Mouse (Mus musculus) splenic B cell, adult 2 months (primary cell): Measurements from ENCODE around the gene Gm44502.

Experiments used
- DNase-seq: peaks from one replicate; pipeline ENCODE4 v3.0.0-alpha.2; 2011; ENCODE audit warnings: low read depth, low spot score
- H3K27me3 ChIP-seq: 2 replicates; pipeline ENCODE4 v1.6.1; 2012; ENCODE audit warnings: mild to moderate bottlenecking, low read length, moderate library complexity, mixed read lengths; ENCODE audit not compliant: control insufficient read depth, poor library complexity, insufficient read depth, severe bottlenecking
- H3K36me3 ChIP-seq: 2 replicates; pipeline ENCODE4 v1.6.1; 2012; ENCODE audit warnings: mild to moderate bottlenecking, low read length, moderate library complexity, mixed read lengths; ENCODE audit not compliant: control insufficient read depth, poor library complexity, insufficient read depth, severe bottlenecking

The Gm44502 gene

DNA sequence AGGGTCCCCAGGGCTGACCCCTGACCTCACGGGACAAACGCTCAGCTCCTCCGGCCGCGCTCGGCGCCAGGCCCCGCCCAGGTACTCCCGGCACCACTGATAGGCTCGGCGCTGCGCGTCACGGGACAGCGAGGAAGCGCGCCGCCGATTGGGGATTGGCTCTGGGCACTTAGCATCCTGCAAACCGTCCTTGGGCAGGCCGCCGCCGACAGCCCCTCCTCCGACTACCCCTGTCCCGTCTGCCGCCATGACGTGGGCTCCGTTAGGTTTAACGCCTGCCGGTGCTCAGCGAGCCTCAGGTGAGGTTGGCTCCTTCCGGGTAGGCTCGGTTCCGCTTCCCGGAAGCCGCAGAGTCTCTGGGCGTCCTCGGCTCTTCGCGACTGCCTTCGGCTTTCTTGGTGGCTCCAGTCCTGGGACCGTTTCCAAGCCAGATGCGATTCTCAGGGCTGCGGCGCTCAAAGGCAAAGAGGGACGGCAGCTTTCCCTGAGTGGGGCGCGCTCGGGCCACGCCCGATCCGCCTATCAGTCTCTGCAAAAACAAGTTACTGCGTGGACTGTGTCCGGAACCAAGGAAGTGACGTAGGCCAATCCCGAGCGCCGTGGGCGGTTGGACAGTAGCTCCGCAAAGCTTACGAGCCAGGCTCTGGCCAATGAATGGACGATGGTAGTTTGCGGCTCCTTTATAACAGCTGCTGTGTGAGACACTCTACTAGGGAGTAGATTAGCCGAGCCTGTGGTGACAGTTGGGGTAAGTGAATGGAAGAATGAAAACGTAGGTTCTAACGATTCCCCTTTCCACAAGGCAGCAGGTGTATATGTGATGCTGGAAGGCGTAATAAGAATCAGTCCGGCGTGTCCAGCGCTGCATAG is at the start of gene Gm44502, which contains the start of the genes C730034F03Rik and Chkb:
Gene Gm44502, minus strand, starts transcription at position 345 of the 870 bp plus-strand sequence.
Gene C730034F03Rik, plus strand, starts transcription at position 238 of the 870 bp plus-strand sequence.
Gene Chkb, minus strand, starts transcription at position 557 of the 870 bp plus-strand sequence.
- DNase-seq = peak; percentile 95
- Histone ChIP-seq H3K27me3 (no peaks in the 10 kb centered on the region), H3K36me3 (peaks cover 5% of the 10 kb centered on the region)

DNA sequence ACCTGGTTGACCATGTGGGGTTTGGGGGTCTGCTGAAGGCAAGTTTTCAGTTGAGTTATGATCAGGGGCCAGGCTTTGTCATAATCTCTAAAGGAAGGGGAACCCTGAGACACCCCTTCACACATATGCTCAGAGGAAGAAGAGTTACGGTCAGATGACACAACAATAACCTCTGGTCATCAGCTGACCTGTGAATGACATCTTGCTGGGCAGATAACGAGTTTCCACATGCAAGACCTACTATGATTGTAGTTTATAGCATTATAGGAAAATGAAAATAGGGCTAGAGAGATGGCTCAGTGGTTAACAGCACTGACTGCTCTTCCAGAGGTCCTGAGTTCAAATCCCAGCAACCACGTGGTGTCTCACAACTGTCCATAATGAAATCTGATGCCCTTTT is 49.1 kb upstream of the Gm44502 start:
- Histone ChIP-seq H3K36me3 (no peaks in the 10 kb centered on the region), H3K27me3 (no peaks in the 10 kb centered on the region)
- DNase-seq = no peak

DNA sequence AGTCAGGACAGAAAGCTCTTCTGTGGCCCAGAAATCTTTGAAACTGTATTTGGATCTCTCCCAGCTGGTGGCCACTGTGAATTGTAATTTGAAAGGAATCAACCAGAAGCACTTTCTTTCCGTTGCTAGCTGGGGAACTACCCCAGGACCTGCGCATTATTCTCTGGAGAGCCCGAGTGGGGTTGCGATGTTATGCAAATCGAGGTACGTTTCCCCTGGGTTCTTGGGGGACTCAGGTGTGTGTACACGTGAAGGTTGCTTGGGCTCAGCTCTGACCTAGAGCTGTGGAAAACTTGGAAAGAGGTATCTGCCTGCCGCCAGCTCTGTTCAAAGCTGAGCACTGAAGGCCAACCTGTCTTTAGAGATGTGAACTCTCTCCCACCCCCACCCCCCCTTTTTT is 48.3 kb upstream of the Gm44502 start:
- no peaks in the 10 kb centered on the region for H3K27me3 ChIP-seq
- H3K36me3 ChIP-seq = no peaks in the 10 kb centered on the region; the same call in 1 of the 2 replicates
- DNase-seq = peak; percentile 34

DNA sequence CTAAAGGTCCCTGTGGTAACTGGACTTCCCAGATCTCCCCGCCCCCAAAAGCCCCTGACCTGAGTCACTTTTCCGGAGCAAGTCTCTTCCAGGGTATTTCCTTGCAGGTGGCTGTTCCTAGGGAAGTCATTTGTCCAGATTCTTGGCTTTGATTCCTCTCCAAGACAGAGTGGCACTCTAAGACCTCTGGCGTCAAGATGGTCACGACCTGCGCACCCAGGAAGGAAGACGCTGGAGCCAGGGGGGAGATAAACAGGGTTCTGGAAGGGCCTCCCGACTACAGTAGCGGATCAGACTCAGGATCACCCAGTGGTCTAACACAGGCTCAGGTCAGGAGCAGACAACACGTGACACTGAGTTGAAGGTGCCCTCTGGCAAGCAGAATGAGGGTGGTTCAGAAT is 47.6 kb upstream of the Gm44502 start, which contains the start of gene Arsa:
Gene Arsa, minus strand, starts transcription at position 335 of the 401 bp plus-strand sequence.
- no peaks in the 10 kb centered on the region; the same call in 1 of the 2 replicates for H3K36me3 ChIP-seq
- no peak for DNase-seq
- H3K27me3 ChIP-seq = no peaks in the 10 kb centered on the region

DNA sequence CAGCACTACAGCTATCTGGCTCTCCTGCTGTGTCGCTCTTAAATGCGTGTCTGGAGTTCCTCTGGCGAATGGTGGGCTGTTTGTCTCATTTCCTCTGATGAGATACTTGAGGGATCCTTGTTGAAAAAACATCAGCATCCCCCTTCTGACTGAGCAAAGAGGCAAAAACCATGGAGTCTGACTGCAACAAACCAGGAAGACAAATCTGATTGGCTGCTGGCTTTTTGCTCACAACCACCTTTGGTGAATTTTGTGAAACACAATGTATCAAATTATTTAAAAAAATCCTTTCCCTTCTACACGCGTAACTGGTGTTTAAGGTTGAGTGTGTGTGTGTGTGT is 46.9 kb upstream of the Gm44502 start:
- DNase-seq = peak; percentile 50
- H3K27me3 ChIP-seq = no peaks in the 10 kb centered on the region
- no peaks in the 10 kb centered on the region; the same call in 1 of the 2 replicates for H3K36me3 ChIP-seq

DNA sequence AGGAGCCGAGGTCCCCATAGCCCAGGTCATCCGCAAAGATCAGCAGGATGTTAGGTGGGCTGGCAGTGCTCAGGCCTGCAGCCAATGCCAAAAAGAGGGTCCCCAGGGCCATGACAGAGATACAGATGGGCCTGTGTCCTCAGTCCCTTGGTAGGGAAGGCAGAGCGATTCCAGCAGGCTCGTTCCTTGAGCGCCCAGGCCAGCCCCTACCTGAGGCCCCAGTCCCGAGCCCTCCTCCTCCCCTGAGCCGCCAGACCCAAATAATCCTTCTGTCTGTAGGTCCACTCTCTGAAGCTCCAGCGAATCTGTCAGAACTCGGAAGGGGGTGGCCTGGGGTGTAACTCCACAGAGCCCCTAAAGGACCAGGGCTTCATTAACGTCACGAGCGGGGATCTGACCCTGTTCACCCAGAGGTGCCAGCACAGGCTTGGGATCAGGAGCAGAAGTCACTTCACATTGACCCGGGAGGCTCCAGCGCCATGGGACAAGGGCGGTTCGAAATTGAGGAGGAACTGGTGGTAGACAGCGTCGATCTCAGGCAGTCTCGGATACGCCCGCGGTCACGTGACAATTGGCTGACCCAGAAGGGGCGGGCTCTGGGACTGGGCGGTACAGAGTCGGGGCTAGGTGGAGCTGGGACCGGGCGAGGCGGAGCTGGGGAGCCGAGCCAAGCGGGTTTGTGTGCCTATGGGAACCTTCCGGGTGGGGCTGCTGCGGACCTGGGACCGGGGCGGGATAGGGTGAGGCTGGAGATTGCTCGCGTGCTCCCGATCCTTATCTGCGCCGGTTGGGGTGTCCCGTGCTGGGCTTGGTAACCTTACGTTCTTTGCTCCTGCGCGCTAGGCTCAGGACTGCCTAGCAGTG is 46.3 kb upstream of the Gm44502 start:
- no peaks in the 10 kb centered on the region; the same call in 1 of the 2 replicates for H3K36me3 ChIP-seq
- peak; percentile 91 for DNase-seq
- H3K27me3 ChIP-seq = no peaks in the 10 kb centered on the region

DNA sequence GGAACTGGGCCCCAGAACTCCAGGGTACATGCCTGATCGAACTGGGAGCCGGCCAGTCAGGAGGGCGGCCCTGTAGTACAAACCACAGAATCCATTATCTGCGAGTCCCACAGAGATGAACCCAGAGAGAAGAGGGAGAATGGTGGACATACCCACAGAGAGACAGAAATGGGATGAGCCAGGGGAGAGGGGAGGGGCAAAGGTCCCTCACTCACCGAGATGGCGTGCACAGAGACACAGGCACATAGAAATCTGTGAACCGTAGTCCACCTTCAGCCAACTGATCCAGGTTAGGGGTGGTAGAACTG is 45.8 kb upstream of the Gm44502 start:
- Histone ChIP-seq H3K36me3 (no peaks in the 10 kb centered on the region; the same call in 1 of the 2 replicates), H3K27me3 (no peaks in the 10 kb centered on the region)
- no peak for DNase-seq

DNA sequence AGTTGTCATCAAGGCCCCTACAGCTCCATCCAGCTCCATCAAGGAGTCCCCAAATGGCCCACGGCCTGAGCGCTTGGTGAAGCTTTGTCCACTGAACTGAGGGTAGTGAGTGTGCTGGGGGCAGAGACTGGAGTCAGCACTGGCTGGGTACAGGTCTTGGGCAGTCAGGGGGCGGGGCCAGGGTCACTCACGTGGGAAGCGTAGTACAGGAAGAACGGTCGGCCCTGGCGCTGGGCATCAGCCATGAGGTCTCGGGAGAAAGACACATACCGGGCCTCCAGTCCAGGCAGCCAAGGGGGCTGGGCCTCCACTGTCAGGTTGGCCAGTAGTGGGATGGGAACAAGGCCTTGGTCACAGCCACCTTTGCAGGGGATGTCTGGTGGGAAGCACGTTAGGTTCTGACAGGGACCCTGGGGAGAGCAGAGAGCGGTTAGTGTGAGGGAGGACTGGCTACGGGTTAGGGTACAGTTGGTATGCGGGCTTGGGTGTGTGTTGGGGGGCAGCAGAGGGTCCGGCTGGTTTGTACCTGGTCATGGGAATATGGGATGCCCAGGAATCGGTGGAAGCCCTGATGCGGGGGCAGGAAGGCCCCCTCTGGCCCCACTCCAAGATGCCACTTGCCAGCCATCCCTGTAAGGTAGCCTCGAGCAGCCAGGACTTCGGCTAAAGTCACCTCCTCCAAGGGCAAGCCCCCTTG is 45.2 kb upstream of the Gm44502 start:
- H3K27me3 ChIP-seq = no peaks in the 10 kb centered on the region; the same call in 1 of the 2 replicates
- no peak for DNase-seq
- H3K36me3 ChIP-seq = no peaks in the 10 kb centered on the region; the same call in 1 of the 2 replicates

DNA sequence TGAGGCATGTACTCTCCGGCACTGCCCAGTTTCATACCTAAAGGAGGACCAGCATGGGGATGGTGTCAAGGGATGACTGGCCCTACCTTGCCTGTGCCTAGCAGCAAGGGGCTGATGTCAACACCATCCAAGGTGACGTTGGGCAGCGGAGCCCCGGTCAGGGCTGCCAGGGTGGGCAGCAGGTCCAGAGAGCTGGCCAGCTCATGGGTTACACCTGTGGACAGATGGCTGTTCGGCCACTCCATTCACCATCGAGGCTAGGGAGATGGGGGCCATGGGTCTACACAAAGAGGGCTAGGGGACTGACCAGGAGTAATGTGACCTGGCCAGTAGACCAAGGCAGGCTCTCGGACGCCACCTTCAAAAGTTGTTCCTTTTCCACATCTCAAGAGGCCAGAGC is 44.4 kb upstream of the Gm44502 start:
- DNase-seq = no peak
- H3K36me3 ChIP-seq = no peaks in the 10 kb centered on the region; the same call in 1 of the 2 replicates
- no peaks in the 10 kb centered on the region; the same call in 1 of the 2 replicates for H3K27me3 ChIP-seq

DNA sequence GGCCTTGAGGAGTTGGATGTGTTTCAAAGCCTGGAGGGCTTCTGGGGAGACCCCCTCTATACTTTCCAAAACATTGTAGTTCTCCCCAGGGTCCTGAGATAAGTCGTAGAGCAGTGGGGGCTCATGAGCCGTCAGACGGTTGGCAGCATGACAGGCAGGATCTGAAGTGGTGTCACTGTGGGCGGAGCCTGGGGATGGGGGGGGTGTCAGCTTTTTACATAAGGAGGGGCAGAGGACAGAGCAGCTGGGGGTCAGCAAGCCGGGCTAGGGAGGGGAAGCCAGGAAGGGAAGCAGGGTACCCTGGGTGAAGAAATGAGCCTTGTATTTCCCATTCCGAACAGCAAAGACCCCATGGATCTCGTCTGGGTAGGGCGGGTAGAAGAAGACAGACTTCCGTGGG is 43.9 kb upstream of the Gm44502 start:
- H3K27me3 ChIP-seq = no peaks in the 10 kb centered on the region; the same call in 1 of the 2 replicates
- DNase-seq = no peak

DNA sequence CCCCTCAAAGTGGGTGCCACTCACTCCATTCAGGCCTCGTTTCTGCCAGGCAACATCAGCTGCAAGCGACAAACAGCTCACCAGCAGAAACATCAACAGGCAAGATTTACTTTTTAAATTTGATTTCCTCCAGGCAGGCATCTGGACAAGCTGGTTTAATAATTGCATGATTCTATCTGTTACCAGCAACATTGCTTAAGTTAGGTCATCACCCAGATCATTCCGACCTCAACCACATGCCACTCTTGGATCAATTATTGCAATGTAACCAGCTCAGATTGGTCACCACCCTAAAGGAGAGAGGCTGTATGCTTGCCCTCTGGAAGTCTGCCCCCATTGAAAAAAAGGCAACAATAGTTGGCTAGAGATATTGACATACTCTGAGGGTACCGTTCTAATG is 42.0 kb upstream of the Gm44502 start:
- Histone ChIP-seq H3K36me3 (no peaks in the 10 kb centered on the region; the same call in 1 of the 2 replicates), H3K27me3 (no peaks in the 10 kb centered on the region; the same call in 1 of the 2 replicates)
- no peak for DNase-seq

More for the DNA sequence above, 43.9 kb upstream of the Gm44502 start:
- H3K36me3 ChIP-seq = no peaks in the 10 kb centered on the region; the same call in 1 of the 2 replicates

DNA sequence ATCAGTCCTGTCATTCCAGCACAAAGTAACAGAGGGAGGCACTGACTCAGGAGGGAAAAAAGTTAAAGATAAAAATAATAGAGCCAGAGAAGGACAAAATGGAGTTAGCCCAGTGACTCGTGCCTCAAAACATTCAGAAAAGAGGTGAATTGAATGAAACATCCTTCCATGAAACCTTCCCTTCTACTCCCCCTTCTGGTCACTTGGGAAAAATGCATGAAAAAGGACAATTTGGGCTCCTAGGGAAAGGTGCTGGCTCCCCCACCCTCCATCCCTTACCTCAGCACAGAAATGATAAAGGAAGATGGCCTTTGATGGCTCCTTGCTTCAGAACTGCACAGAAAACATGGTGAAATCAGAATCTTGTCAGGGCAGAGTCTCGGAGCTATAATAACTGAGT is 39.1 kb upstream of the Gm44502 start:
- Histone ChIP-seq H3K36me3 (no peaks in the 10 kb centered on the region; the same call in 1 of the 2 replicates), H3K27me3 (no peaks in the 10 kb centered on the region; the same call in 1 of the 2 replicates)
- peak; percentile 53 for DNase-seq

DNA sequence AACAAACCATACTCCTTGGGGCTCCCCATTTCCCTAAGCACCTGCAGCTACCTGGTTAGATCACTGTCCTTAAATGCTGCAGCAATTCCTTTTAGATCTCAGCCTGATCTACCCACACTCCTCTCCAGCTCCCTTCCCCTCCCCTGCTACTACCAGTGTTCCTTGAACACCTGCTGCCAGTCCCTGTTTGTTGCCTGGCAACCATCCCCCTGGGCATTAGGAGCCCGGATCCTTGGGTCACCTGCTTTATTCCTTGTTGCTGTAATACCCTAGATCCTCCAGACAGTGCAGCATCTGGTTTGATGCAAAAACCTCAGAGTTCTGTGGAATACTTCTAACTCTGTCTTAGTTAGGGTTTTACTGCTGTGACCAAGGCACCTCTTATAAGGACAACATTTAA is 35.6 kb upstream of the Gm44502 start:
- no peak for DNase-seq
- H3K27me3 ChIP-seq = no peaks in the 10 kb centered on the region; the same call in 1 of the 2 replicates
- H3K36me3 ChIP-seq = no peaks in the 10 kb centered on the region
